Mouse (Mus musculus): Measurements from ENCODE around the gene Zswim1.

- TF ChIP-seq CTCF (IDR thresholded peaks at IDR 0.05; ENCODE audit: low read depth) = peak; percentile 96
- TF ChIP-seq EP300 (IDR thresholded peaks at IDR 0.05; ENCODE audit: low read depth) = no peak
These were observed 28.2 kb upstream of the Zswim1 start for GRCm38 (mm10) chr2:164794293-164794692.
